Mouse (Mus musculus) thymus, adult 2 months (tissue): Measurements from ENCODE around the gene Acot2.

ENCODE experiments used
- CTCF ChIP-seq: fragments of 200-500 bp; IDR thresholded peaks from 2 replicates; pipeline ENCODE4 v1.5.1; 2012; ENCODE audit warnings: mild to moderate bottlenecking, control low read depth, low read length, moderate library complexity, borderline replicate concordance; ENCODE audit not compliant: control insufficient read depth, poor library complexity, insufficient read depth; ENCODE audit errors: extremely low read depth
- POLR2A ChIP-seq: fragments of 200-500 bp; IDR thresholded peaks from 2 replicates; pipeline ENCODE4 v1.6.1; 2012; ENCODE audit warnings: mild to moderate bottlenecking, low read length, control low read depth, moderate library complexity; ENCODE audit not compliant: control insufficient read depth, poor library complexity, insufficient read depth; ENCODE audit errors: extremely low read depth

- TF ChIP-seq POLR2A (no peak), CTCF (no peak)
Observed at GRCm38 (mm10) chr12:83988483-83988882, 822 bp downstream of the Acot2 start.
